ENCODE assay signal across 10 mouse cellular contexts in genomic region chr13:85164512-85165124, GRCm38 (mm10). TPM values are rescaled to one million over a fixed set of nuclear protein-coding genes. Genes with fewer than 3 reads are reported as not detected.
A peak's percentile ranks its signal among the peaks of the same experiment; 100 is the strongest.
DNase-seq lines count a peak whose midpoint lies in the region; ATAC-seq and TF ChIP-seq lines count a peak whose summit lies in the region.
"Had no signal": no experiment of that assay in that cellular context is flagged by ENCODE, and none has a peak within 500 bp of the region (broad histone marks: within the 10 kb centered on the region; RNA-seq: fewer than 3 reads in every experiment).

No protein-coding gene starts in this region.

- H3K4me2 ChIP-seq in intestine, postnatal 0 days (replicated peaks; ENCODE audit: low read depth), result no peak overlapping the region
- H3K4me2 ChIP-seq in intestine, embryonic 16.5 days (ENCODE audit: low read depth, low read length), result no peak overlapping the region
- H3K4me2 ChIP-seq: embryonic facial prominence, embryonic 12.5 days had no signal

- DNase-seq in brain, embryonic 18.5 days (ENCODE audit: low read depth, low spot score), result peak; percentile 40
- no peak for DNase-seq in thymus, postnatal 14 days
- no peak for DNase-seq in spleen, adult 12 weeks (ENCODE audit: low spot score)
- DNase-seq in urinary bladder, adult 18-20 months (ENCODE audit: low spot score in 2 of 2), result no peak
- DNase-seq: heart, adult 18-20 months had no signal

- TF ChIP-seq CTCF in intestine, postnatal 0 days (IDR thresholded peaks at IDR 0.05; ENCODE audit: low read depth), result peak; percentile 48
- peak; percentile 21; the same call in 1 of the 2 replicates for TF ChIP-seq CTCF in E14TG2a.4 (conservative IDR thresholded peaks at IDR 0.05; ENCODE audit: low read length)

- no peak overlapping the region for H3K27ac ChIP-seq in intestine, postnatal 0 days (ENCODE audit: low read depth, low read length)
- H3K27ac ChIP-seq in intestine, embryonic 16.5 days (ENCODE audit: low read length), result no peak overlapping the region
- H3K27ac ChIP-seq: embryonic facial prominence, embryonic 12.5 days had no signal

- H3K9ac ChIP-seq in intestine, postnatal 0 days (ENCODE audit: low read depth, low read length), result no peak overlapping the region
- H3K9ac ChIP-seq in intestine, embryonic 16.5 days (ENCODE audit: low read depth, low read length), result no peak overlapping the region
- H3K9ac ChIP-seq: embryonic facial prominence, embryonic 12.5 days had no signal

- H3K4me3 ChIP-seq in intestine, postnatal 0 days (ENCODE audit: low read depth, low read length), result no peak overlapping the region
- H3K4me3 ChIP-seq in intestine, embryonic 16.5 days (ENCODE audit: low read length), result no peak overlapping the region
- H3K4me3 ChIP-seq in E14TG2a.4 (replicated peaks; ENCODE audit: low read length), result no peak overlapping the region
- H3K4me3 ChIP-seq: embryonic facial prominence, embryonic 12.5 days had no signal

- no peaks in the 10 kb centered on the region for H3K9me3 ChIP-seq in intestine, postnatal 0 days (ENCODE audit: control insufficient read depth)
- H3K9me3 ChIP-seq in intestine, embryonic 16.5 days (ENCODE audit: control insufficient read depth, low read length), result no peaks in the 10 kb centered on the region
- no peaks in the 10 kb centered on the region for H3K9me3 ChIP-seq in E14TG2a.4 (ENCODE audit: low read length)
- H3K9me3 ChIP-seq: embryonic facial prominence, embryonic 12.5 days had no signal

- no peaks in the 10 kb centered on the region for H3K4me1 ChIP-seq in intestine, postnatal 0 days (replicated peaks; ENCODE audit: control insufficient read depth, insufficient read depth, low read length)
- no peaks in the 10 kb centered on the region for H3K4me1 ChIP-seq in intestine, embryonic 16.5 days (ENCODE audit: control insufficient read depth, insufficient read depth, low read length)
- H3K4me1 ChIP-seq in E14TG2a.4 (replicated peaks; ENCODE audit: low read depth, low read length), result peaks cover 5% of the 10 kb centered on the region; the same call in 1 of the 2 replicates
- H3K4me1 ChIP-seq: embryonic facial prominence, embryonic 12.5 days had no signal

- H3K27me3 ChIP-seq in intestine, postnatal 0 days (replicated peaks; ENCODE audit: control insufficient read depth, insufficient read depth, low read length), result no peaks in the 10 kb centered on the region
- H3K27me3 ChIP-seq in intestine, embryonic 16.5 days (replicated peaks; ENCODE audit: control insufficient read depth, insufficient read depth, low read length), result no peaks in the 10 kb centered on the region
- H3K27me3 ChIP-seq in E14TG2a.4 (ENCODE audit: insufficient read depth, low read length), result no peaks in the 10 kb centered on the region
- H3K27me3 ChIP-seq: embryonic facial prominence, embryonic 12.5 days had no signal

- no peaks in the 10 kb centered on the region for H3K36me3 ChIP-seq in intestine, postnatal 0 days (ENCODE audit: control insufficient read depth, insufficient read depth)
- no peaks in the 10 kb centered on the region for H3K36me3 ChIP-seq in intestine, embryonic 16.5 days (ENCODE audit: control insufficient read depth, insufficient read depth, low read length)
- H3K36me3 ChIP-seq in E14TG2a.4 (ENCODE audit: insufficient read depth, low read length), result no peaks in the 10 kb centered on the region
- H3K36me3 ChIP-seq: embryonic facial prominence, embryonic 12.5 days had no signal

- 38% methylated on average over 4 of the region's 4 CpGs for WGBS in intestine, postnatal 0 days
- 38% methylated on average over 4 of the region's 4 CpGs for WGBS in intestine, embryonic 16.5 days

- ATAC-seq in intestine, postnatal 0 days, result no peak
- no peak for ATAC-seq in intestine, embryonic 16.5 days
- peak; percentile 65 for ATAC-seq in megakaryocyte progenitor cell, adult 5-6 weeks (replicated peaks; ENCODE audit: poor library complexity)

RNA-seq across cellular contexts. Expression of gene Ccnh, which starts 24.6 kb away (rescaled TPM):
- polyA plus RNA-seq in intestine, postnatal 0 days (2015; fragmentation: Nextera tagmentation; extraction: Ambion mirVana), result 46.2 and 50.8 TPM in 2 replicates
- polyA plus RNA-seq in intestine, embryonic 16.5 days (2015; fragmentation: Nextera tagmentation; extraction: Ambion mirVana), result 74.5 and 78.2 TPM in 2 replicates
- 96.0 and 97.2 TPM in 2 replicates for total RNA-seq in megakaryocyte progenitor cell, adult 5-6 weeks (2015)
- total RNA-seq in megakaryocyte progenitor cell, adult 5-6 weeks (2017), result 74.7 and 86.6 TPM in 2 replicates
